Mouse (Mus musculus): ENCODE data around the gene Ddx23.

DNA sequence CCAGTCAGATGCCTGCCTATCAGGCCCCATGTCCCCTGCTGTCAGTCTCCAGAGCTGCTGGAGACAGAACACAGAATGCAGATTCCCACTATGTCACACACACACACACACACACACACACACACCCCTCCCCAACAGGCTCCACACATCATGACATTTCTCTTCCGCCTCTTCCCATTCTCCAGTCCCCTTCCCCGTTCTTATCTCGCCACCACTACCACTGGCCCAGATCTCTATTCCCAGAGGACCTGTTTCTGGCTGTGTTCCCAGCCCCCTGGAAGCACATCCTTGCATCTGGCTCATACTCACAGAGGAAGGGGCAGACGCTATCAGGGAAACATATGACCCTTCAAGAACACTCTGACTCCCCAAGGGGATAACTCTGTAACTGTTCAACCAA is 55.1 kb downstream of the Ddx23 start:
- TF ChIP-seq CTCF (IDR thresholded peaks at IDR 0.05; ENCODE audit: control insufficient read depth, insufficient read depth, low read length) (no peak), POLR2A (IDR thresholded peaks at IDR 0.05; ENCODE audit: borderline replicate concordance, control insufficient read depth, low read depth, low read length) (no peak)

Data from bone marrow, adult 2 months (tissue).